Mouse (Mus musculus) spleen, postnatal 14 days (tissue): ENCODE data around the gene Slc4a2.

Experiments
- DNase-seq, 2 experiments: peaks; one replicate each; pipeline ENCODE4 v3.0.0; 2021 to 2022; ENCODE audit warnings: low spot score in 2 of 2

Gene Slc4a2

DNA sequence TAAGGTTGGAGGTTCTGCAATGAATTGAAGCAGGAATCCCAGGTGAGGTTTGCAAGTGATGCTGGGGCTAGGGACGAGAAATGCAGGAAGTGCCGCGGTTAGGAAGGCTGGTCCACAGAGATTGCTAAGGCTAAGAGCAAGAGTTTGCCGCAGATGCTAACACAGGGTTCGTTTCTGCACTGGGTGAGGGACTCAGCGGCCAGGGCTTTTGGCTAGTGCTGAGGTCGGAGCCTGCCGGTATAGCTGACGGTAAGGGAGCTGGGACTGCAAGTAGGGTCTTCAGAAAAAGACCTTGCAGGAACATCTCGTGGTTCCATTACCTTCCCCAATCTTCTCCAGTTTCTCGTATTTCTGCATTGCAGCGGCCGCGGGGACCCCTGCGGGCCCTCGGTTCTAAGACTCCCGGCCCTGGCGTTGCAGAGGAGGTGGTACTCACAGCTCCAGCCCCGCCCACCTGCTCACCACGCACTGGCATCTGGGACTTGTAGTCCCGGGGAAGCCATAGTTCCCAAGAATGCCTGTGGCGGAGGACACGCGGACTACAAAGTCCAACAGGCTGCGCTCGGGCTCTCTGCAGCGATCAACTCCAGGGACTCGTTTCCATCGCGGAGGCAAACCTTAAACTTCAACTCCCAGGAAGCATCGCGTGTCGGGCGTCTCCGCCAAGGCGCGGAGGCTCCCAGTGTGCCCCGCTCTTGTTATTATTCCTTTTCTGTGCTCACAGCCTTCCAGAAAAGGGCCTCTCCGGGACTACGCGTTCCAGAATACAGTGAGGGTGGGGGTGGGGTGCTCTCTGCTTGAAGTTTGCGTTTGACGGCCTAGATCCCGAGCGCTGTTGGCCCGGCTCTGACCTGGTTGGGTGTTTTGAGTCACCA is at the start of gene Slc4a2, which contains the start of gene Cdk5:
Gene Slc4a2 (plus strand): TSS at position 709 of the 875 bp plus-strand sequence.
Gene Cdk5 (minus strand): TSS at position 402 of the 875 bp plus-strand sequence.
- DNase-seq, result peak; percentile 93 to 96

DNA sequence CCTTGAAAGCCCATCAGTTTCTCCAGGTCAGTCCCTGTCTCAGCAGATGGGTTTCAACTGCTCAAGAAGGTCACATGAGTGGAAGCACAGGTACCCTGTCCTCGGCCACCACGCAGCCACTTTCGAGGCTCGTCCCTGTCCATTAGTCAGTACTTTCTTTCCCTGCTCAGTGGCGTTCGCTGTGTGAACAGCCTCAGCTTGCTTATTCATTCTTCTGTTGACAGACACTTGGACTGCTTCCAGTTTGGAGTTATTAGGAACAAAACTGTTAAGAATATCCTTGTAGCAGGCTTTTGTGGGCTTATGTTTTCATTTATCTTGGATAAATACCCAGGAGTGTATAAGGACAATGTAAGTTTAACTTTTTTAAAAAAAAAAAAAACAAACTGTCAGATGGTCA is 49.4 kb upstream of the Slc4a2 start:
- DNase-seq, result no peak

DNA sequence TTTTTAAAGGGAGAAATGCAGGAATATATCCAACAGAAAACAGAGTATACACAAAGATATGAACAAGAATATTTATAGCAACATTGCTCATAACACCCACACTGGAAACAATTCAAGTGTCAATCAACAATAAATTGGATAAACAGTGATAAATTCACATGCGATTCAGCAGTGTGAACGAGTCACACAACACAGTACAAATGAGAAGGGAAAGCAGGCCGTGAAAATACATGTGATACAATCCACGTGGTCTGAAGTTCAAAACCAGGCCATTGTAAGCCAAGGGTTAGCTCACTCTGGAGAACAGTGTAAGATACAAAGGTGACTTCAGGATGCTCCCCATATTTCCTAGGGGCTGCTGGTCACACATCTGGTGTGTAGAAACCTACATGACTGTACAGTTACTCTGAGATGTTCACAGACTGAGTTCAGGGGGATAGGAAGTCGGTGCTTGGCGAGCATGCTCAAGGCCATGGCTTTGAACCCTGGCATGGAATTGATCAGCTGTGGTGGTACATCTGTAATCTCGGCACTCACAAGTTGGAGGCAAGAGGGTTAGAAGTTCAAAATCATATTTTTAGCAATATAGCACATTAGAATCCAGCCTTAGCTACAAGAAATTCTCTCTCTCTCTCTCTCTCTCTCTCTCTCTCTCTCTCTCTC is 48.8 kb upstream of the Slc4a2 start:
- no peak for DNase-seq

DNA sequence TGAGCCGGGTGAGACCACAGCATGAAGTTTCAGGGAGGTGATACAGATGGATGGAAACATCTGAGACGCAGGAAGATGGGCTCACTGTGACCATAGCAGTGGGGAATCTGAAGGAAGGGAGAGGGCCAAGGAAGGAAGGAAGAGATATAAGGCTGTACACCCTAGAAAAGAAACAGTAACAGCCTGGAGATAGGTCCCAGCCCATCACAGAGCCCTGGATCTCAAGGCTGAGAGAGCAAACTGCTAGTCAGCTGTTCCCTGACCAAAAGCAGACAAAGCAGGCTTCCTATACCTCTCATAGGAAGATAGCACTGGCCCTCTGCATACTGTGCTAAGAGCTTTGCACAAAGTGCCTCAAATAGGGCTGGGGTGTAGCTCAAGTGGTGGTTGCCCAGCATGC is 44.9 kb upstream of the Slc4a2 start:
- no peak for DNase-seq

DNA sequence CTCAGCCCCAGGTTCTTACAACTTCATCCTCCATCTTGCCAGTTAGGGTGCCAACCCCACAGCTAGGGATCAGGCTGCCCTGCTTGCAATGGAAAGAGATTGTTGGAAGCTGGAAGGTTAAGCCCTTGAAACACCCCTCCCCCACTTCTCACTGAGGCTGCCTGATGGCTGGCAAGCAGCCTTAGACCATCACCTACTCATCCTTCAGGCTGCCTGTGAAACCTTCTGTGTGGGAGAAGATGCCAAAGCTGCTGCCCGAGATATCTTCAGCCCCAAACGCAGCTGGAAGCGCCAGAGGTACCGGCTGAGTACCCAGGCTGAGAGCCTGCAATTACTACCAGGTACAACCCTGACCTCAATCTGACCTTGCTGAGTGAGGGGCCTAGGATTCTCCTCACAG is 44.1 kb upstream of the Slc4a2 start:
- no peak for DNase-seq

DNA sequence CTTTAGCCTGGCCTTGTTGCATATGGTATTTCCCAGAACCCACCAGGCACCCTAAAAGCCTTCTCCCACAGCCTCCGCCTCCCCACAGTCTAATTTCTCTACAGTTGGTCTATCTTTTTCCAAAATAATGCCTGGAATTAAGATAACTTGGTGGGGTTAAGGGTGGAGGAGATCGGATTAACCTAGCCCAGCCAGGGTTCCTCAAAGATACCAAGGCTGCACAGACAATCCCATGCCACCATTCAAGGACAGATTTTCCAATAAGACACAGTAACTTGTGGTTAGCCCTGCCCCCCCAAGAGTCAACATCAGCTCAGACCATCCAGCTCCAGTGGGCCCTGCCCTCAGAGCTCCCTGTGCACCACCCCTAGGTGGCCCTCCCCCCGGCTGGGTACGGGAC is 43.1 kb upstream of the Slc4a2 start:
- no peak for DNase-seq

DNA sequence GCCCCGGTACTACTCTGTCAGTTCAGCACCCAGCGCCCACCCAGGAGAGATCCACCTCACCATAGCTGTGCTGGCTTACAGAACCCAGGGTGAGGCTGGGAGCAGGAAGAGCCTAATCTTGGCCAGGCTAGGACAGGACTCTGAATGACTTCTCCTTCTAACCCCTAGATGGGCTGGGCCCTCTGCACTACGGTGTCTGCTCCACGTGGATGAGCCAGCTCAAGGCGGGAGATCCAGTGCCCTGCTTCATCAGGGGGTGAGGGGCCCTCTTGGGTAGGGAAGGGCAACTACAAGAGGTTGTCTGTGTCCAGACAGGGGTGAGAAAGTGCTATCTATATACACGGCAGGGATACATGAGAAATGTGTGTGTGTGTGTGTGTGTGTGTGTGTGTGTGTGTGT is 42.2 kb upstream of the Slc4a2 start:
- no peak for DNase-seq

DNA sequence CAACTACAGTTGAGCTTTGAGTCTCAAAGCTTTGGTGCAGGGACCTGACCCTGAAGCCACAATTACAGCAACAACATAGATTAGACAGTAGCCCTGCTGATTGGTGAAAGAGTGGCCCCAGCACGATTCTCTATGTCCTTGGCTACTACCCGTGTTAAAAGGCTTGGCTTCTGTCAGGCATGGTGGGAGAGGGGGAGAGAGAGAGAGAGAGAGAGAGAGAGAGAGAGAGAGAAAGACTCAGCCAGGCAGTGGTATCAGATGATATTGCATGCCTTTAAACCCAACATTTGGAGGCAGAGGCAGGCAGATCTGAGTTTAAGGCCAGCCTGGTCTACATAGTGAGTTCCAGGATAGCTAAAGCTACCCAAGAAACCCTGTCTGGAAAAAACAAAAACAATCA is 41.6 kb upstream of the Slc4a2 start:
- no peak for DNase-seq

DNA sequence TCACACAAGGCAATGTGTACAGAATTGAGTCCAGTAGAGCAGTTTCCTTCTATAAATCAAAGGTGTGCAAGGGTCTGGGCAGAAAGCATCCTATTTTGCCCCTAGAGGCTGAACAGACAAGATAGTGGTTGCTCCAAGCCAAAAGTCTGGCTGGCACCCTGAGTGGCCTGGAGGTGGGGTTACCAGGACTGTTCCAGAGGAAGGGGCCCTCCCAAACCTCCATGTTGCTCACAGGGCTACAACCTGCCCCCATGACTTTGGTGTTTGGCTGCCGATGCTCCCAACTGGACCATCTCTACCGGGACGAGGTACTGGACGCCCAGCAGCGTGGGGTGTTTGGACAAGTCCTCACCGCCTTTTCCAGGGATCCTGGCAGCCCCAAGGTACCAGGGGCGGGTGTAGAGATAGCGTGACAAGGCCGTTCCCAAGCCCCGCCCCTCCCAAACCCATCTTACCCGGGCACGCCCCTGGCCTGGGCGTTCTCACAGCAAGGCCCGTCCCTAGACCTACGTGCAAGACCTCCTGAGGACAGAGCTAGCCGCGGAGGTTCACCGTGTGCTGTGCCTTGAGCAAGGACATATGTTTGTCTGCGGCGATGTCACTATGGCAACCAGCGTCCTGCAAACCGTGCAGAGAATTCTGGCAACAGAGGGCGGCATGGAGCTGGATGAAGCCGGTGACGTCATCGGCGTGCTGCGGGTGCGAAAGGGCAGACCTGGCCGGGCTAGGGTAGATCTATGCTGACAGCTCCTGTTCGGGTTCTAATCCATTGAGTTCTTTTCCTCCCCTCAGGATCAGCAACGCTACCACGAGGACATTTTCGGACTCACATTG is 40.4 kb upstream of the Slc4a2 start:
- peak; percentile 61 to 80 for DNase-seq

DNA sequence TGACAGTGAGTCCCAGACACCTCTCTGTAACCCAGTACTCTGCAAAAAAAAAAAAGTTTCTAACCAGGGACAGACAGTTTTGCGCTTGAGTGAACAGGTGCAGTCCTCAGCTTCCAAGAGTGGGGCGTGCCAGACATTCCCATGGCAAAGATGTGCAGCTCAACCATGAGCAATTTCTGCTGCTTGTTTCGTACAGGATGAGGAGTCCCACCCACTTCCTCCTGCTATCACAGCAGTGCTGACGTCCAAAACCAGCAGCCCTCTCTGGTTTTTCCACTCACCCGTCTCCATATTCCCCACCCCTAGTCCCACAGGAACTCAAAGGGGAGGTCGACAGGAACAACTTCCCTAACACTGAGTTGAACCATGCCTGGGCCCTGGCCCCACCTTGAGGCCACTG is 39.2 kb upstream of the Slc4a2 start:
- DNase-seq, result no peak

DNA sequence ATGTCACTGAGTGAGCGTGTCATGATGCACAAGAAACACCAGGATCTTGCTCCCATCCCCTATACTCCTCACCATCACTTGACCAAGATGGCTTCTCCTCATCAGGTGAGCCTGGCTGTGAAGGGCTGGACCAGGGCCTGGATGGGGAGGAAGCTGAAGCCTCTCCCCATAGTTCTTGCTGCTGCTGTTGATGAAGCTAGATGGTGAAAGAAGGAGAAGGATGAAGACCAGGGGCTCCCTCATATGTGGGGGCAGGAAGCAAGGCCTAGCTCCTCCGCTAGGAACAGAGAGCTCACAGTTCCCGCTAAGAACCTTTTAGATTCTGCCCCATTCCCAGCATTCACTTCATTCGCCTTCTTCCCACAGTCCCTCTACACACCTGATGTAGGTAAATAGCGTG is 38.3 kb upstream of the Slc4a2 start:
- no peak for DNase-seq

DNA sequence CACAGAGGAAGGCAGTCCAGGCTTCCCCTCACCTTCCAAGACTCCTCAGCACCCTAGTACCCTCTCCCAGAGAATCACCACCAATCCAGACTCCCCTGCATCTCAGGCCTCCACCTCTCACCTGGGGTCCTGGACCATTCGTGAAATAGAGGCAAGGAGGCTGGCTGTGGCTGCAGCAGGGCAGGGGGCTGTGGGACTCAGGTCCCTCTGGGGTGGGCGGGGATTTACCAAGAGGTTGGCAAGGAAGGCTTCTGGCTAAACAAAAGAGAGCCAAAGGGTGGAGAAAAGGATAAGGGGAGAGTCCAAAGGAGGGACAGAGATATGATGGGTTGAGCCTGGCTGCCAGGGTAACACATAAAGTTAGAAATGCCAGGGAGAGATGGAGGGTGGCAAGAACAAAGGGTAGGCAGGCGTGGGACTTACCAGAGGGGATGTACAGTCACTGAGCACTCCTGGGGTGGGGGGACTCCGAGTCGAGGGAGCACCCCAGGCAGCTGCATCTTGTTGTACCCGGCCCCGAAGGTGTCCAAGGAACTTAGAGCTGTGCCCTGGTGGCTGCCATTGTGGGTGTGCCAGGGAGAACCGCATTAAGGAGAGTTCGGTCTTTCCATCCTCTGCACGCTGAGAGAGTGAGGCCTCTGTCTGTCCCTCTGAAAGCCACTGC is 37.6 kb upstream of the Slc4a2 start:
- DNase-seq, result no peak

DNA sequence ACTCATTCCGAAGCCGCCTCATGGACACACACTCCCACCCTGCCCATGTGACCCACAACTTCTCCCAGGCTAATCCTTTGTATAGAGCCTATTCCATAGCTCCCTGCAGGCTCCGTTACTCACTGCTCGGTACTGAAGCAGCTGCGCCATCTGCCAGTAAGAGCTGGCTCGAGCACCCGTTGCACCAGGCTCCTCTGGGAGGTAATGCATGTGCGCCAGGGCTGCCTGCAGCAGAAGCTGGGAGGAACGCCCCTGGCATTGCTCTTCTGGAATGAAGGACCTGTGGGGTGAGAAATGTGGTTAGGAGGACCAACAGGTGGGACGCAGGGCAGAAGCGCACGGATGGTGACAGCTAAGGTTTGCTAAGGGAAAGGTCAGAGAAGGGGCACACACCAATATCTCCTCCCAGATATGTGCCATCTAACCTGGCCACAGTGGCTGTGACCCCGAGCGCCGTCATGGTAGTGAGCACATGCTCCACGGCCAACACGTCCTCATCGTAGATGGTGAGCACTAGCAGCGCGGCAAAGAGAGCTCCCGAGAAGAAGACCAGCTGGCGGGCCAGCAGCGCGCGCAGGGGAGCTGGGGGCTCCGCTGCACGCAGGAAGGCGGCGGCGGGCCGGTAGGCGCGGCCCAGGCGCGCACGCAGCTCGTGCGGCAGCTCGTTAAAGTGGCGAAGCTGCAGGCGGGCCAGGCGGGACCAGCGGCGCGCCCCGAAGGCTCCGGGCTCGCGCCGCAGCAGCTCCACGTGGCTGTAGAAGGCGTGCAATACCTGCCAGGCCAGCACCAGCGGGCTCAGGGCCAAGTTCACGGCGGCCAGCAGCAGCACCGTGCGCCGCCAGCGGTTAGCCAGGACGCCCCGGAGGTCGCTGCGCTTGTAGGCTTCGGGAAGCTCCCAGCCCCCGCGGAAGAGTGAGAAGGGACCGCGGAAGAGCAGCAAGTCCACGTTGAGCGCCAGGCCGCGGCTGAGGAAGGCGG is 36.1 kb upstream of the Slc4a2 start:
- no peak for DNase-seq

DNA sequence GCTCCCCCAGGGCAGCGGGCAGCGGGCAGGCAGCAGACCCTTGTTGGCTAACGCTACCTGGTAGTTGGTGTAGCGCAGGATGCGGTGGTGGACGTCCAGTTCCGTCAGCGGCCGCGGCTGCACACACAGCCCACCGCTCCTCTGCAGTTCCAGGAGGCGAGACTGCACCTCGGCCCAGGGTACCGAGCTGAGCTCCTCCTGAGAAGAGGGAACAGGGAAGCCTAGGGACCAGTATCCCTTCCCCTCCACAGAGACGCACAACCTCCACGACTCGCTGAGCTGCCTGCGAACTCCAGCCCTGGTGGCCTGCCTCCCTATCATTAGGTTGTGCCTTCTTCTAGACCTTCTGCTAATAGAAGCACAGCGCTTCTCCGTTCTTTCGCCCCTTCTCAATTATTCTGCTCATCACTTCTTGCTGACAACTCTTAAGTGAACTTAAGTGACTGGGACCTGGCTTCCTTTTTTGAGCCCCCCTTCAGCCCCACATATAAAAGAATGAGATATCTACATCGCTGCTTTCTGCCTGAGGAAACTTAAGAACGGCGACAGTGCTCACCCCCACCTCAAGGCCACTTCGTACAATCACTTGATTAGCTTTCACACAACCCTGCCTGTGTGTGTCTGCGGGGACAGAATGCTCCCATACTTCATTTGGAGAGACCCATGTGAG is 35.3 kb upstream of the Slc4a2 start:
- no peak for DNase-seq

DNA sequence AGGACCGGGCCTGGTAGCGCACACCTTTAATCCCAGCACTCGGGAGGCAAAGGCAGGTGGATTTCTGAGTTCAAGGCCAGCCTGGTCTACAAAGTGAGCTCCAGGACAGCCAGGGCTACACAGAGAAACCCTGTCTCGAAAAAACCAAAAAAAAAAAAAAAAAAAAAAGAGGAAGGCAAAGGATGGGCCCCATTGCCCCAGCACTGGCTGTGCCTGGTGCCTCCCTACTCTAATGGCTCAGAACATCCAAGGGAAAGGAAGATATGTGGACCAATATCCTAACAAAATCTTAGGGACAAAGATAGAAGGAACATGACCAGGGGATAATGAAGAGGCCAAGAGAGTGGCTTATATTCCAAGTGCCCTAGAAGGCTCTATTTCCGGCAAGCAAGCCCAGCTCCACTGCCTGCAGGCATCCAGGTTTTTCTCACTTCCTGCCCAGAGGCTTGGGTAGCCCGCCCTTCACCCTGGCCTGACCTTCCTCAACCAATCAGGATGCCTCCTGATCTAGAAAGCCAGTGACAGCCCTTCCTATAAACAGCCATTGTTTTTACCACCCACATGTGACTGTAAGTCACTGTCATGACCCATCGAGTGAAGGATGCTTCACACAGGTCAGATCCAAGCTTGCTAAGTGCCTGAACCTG is 34.5 kb upstream of the Slc4a2 start:
- no peak for DNase-seq

DNA sequence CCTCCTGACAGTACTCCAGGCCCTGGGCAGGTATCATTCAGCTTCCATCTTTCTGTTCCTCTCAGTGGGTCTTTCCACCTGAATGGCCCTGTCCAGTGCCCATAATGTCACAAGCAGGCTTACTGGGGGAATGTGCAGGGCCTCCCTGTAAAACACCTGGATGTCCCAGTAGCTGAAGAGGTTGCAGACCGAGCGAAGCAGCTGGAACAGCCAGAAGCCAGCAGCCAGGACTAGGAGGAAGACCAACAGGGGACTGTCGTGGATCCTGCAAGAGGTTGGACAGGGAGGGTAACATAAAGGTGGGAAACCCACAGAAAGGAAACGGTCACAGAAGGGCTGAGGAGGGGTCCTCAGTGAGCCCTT is 34.0 kb upstream of the Slc4a2 start:
- no peak for DNase-seq

DNA sequence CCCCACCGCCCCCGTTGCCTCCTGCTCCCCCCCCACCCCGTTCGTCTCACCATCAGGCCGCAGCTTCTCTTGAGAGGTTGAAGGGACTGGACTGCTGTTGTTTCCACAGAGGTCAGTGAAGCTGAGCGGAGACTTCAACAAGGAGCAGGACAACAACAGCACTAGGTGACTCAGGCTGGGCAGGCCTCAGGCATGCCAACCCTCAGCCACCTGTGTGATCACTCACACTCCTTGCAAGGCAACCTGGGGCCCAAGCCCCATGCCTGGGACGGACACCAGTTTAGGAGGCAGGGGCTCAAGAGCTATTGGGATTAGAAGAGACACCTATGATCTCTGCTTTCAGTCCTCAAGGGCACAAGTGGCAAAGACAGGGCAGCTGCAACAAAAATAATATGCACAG is 31.8 kb upstream of the Slc4a2 start, which contains the start of gene Atg9b:
Gene Atg9b (minus strand): TSS at position 280 of the 400 bp plus-strand sequence.
- no peak for DNase-seq

DNA sequence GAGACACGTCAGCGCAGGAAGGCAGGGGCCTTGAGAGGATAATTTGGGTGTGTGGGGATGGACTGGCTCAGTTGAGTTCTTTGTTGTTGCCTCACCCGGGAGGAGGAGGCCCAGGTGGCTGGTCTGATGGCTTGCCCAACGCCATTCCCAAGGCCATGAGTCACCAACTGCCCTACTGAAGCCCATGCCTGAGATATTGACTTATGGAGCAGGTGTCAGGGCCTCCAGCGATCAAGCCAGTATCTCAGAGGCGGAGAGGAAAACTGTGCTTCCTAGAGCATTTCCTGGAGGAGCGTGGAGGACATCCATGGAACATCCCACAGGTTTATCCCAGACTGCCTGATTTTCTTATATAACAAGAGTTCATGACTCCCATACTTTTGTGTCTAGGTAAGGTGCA is 30.9 kb upstream of the Slc4a2 start:
- DNase-seq, result no peak

DNA sequence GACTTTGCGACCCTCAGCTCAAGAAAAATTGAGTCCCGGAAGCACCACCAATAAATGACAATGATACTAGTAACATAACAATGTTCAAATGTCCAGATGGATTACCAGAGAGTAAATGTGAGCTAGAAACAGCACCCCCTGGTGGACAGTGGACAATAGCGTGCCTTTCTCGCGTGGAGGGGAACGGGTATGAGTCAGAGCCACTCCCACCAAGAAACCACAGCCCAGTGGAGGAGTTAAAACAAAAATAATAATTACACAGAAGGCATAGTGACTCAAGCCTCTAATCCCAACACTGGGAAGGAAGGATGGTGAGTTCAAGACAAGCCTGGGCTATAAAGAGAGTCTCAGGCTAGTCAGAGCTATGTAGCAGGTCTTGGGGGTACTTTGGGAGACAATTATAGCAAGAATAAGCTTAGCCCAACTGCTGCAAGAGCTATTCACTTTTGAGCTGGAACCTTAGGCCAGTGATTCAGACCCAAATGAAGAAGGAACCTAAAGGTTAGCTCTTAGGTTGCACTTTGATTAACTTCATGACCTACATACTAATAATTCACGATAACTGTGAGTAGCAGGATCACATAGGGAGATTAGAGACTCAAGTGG is 30.1 kb upstream of the Slc4a2 start, which contains the start of gene Abcb8:
Gene Abcb8 (plus strand): TSS at position 272 of the 606 bp plus-strand sequence.
- DNase-seq, result peak; percentile 55 to 83
